Mouse (Mus musculus) stomach, adult 2 months (tissue): ENCODE measurements around the gene Hp. TPM values are rescaled to one million over a fixed set of nuclear protein-coding genes. Genes with fewer than 3 reads are reported as not detected.

Experiments
- polyA plus RNA-seq: library from polyadenylated mRNA; depleted of rRNA; stranded (reverse); fragments of >200 nt; gene quantifications from 2 replicates; pipeline ENCODE4 v1.2.3, GENCODE M21; 2012; rRNA removed

Gene Hp
- 7.8 and 9.5 TPM in 2 replicates for polyA plus RNA-seq

DNA sequence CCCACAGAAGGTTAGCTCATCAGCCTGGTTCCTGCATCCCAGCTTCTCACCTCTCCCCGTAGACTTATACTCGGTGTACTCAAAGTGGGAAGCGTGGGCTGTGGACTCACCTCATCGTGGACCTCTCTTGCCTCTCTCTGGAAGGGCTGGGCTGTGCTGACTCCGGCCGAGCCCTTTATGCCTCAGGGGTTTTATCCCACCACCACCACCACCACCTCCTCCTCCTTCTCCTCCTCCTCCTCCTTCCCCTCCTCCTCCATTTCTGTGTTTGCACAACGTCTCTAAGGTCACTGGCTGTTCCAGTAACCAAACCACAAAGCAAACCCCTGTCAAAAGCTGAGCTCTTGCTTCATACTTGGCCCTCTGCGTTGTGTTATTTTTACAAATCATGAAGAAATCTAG lies at the start of gene Hp:
Gene Hp, minus strand, starts transcription at position 273 of the 402 bp plus-strand sequence.

DNA sequence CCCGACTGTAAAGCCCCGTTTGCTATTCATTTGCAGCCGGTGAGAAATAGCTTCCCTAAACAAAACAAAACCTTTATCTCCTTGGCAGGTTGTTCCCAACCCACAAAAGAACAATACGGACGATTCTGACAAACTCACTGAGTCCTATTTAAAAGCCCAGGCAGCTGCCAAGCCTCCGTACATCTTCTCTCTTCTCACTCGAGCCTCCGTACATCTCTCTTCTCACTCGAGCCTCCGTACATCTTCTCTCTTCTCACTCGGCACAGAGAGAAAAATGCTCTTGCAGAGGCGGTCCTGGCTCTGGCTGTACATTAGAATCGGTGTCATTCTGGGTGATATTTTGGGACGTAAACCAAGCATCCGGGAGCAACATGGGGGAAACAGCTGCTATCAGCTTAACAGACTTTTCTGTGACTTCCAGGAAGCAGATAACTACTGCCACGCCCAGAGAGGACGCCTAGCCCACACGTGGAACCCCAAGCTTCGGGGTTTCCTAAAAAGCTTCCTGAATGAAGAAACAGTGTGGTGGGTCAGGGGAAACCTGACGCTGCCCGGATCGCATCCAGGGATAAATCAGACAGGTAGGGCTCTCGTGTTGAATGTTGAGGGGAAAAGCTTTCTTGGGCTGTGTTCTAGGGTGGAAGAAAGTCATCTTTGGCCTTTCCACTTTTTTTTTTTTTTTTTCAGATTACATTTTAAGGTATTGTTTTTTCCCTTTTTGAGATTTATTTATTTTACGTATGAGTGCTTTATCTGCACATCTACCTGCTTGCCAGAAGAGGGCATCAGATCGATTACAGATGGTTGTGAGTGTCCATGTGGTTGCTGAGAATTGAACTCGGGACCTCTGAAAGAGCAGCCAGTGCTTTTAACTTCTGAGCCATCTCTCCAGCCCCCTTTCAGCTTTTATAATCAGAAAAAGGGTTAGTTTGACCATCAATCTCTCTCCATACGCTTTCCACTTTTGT lies 35.6 kb upstream of the Hp start, which contains the start of gene Pkd1l3:
Gene Pkd1l3, plus strand, starts transcription at position 275 of the 968 bp plus-strand sequence.

DNA sequence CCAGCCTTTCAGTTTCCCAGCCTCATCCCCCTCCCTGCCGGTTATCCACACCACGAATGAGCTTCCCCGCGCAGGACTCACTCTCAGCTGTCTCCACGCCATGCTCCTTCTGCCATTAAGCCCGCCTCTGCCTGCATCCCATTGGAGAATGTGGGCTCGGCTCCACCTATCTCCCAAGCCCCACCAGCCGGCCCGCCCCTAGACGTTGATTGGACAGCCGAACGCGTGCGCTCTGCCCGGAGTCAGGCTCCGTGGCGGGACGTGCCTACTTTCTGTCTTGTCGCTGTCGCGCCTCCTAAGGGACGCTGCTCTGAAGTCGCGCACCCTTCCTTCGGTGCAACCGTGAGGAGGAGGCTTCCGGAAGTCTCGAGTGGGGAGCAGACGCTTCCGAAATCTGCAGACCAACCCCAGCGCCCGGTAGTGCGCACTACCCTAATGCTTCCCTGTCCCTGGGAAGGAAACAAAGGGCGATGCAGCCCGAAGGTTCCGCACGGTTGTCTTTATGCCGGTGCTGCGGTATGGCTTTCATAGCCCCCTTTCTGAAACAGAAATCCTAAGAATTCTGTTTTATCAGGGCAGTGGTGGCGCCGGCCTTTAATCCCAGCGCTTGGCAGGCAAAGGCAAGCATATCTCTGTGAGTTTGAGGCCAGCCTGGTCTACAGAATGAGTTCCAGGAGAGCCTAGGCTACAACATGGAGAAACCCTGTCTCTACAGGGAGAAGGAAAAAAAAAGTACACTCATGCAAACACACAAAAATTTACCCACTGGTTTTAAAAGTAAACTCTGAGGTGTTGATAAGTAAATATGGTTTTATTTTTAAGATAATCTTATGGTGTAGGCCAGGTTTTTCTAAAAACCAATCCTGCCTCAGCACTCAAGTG lies 29.5 kb upstream of the Hp start, which contains the start of gene Dhodh:
Gene Dhodh, minus strand, starts transcription at position 403 of the 882 bp plus-strand sequence.

DNA sequence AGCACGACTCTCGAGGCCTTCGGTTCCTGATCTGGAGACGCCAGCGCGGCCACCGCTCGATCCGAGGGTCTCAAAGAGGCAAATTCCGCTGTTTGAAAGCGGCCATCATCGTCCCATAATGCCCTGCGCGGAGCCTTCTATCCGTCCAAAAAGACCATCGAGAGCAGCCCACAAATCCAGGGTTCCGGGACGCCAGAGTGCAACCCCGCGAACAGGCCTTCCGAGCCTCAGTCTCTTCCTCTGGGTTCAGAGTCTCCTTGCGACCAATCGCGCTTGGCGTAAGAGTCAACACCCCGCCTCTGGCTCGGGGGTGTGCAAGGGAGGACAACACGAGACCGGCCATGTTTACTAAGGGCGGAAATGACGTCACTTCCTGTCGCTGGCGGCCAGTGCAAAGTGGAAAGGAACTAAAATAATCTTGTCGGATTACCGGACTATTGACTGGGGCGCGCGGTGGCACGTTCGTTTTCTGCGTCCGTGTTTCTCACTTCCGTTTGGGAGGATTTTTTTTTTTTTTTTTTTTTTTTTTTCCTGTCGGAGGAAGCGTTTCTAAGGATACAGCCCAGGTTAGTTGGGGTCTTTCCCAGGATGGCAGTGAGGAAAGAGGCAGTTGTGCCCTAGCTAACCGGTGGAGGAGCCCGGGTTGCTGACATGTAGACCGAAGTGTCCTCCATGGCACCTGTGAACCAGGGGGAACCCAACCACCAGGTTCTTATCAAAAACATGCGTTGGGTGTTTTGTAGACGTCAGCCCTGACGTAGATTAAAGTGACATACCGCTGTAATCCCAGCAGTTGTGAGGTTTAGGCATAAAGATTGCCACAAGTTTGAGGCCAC lies 13.3 kb downstream of the Hp start, which contains the start of the genes Dhx38 and Txnl4b:
Gene Dhx38, minus strand, starts transcription at position 364 of the 836 bp plus-strand sequence.
Gene Txnl4b, plus strand, starts transcription at position 395 of the 836 bp plus-strand sequence.

Other genes starting within 250 kb of the Hp start
- gene Pmfbp1, start 85.1 kb downstream of the Hp start, polyA plus RNA-seq: not detected in 2 replicates
- gene Dhx38, start 13.3 kb downstream of the Hp start, polyA plus RNA-seq: 6.4 and 7.2 TPM in 2 replicates
- 1.2 and 1.6 TPM in 2 replicates for gene Txnl4b, start 13.3 kb downstream of the Hp start, polyA plus RNA-seq
- 5.9 and 7.4 TPM in 2 replicates for gene Dhodh, start 29.5 kb upstream of the Hp start, polyA plus RNA-seq
- gene Pkd1l3, start 35.3 kb upstream of the Hp start, polyA plus RNA-seq: 0.03 TPM in 1 of 2 replicates, not detected in the other
- gene Ist1, start 114.1 kb upstream of the Hp start, polyA plus RNA-seq: 12.2 and 17.1 TPM in 2 replicates
- 4.6 and 7.0 TPM in 2 replicates for gene Zfp821, start 126.4 kb upstream of the Hp start, polyA plus RNA-seq
- 2.1 and 2.9 TPM in 2 replicates for gene Atxn1l, start 158.6 kb upstream of the Hp start, polyA plus RNA-seq
- gene Ap1g1, start 199.4 kb upstream of the Hp start, polyA plus RNA-seq: 5.8 and 9.2 TPM in 2 replicates